Mouse (Mus musculus) heart, adult 18-20 months (tissue): ENCODE results near the gene Aqp12. TPM values are rescaled to one million over a fixed set of nuclear protein-coding genes. Genes with fewer than 3 reads are reported as not detected.

Experiments used
- DNase-seq, 2 experiments: peaks; one replicate each; pipeline ENCODE4 v3.0.0; 2021 to 2022; ENCODE audit warnings: mixed read lengths in 1 of 2
- total RNA-seq, 2 experiments: library from RNA; stranded (reverse); gene quantifications; 2 replicates each; pipeline ENCODE4 v1.2.3; 2021

Aqp12 gene
- total RNA-seq, 2 experiments from 2014 or later: not detected

DNA sequence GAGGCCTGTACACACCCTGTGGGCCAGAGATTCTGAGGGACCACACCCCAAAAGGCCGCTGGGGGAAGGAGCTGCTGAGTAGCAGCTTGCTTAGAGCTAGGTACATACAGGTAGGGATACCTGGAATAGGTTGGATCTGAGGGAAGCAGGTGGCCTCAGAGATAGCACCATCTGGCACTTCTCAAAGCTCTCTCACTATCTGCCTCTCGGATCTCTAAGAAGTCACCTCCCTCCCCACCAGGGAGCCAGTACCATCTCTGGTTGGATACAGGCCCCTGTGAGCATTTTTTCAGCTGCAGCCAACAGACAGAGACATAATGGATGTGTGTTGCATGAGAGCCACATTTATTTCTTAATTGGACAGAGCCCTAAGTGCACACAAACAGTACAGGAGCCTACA lies 9.0 kb downstream of the Aqp12 start:
- DNase-seq: no peak

DNA sequence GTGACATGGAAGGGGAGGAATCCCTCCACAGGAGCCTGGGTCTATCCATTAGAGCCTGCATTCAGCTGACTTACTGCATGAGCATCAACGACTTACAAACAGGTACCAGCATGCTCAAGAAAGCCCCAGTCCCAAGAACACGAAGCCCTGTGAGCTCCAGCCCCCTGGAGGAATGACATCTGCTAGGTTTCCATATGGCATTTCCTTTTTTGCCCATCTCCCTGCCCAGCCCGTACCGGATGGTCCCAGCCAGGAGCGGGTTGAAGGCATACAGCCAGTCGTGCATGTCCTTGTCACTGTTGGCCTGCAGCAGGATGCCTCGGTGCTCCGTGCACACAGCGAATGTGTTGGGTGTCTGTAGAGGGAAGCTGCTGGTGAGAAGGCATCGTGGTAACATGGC lies 12.6 kb downstream of the Aqp12 start:
- no peak for DNase-seq

DNA sequence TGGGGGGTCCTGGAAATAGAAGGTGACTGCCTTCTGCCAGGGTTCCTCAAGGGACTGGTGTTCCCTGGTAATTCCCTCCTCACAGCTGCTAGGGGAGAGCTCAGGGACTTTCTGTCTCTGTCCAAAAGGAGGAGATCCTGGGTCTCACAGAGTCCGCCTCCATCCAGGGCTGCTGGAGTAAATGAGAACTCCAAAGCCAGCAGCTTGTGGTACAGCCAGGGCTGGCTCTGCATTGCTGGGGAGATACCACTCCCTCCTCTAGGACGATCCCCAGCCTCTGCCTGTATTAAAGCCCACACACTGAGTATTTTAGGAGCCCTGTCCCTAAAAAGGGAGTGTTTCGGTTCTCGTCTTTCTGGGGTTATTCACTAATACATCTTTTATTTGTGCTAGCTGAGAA lies 14.5 kb downstream of the Aqp12 start:
- DNase-seq: no peak

DNA sequence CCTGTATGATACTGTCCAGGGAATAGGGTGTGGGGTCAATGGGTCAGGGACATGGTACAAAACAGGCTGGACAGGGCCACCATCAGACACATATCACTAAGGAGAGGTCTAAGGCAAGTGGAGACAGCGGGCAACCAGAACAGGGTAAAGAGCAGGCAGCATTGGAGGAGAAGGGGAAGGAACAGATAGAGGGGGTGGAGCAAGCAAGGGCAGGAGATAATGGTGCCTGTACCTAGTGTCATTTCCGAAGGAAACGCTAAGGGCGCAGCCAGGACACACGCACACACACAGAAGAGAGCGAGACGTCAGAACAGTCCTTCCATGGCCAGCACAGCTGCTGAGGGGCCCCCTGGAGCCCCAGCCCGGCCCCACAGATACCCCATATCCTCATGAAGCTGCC lies 20.5 kb downstream of the Aqp12 start:
- DNase-seq: no peak

DNA sequence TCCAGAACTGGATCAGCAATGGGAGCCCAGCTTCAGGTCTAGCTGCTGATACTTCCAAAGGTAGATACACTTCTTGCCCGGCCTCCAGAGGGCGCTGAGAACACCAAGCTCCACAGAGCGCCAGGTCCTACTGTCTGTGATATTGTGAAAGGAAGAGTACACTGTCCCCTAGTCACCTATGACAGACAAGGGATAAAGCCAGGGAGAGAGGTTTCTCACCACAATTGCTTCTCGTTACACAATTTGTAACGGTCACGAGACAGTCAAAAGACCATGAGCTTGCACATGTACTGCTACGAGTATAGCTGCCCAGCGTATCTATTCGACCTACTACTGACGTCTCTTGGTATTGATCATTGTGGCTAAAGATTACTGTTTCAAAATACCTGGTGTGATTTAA lies 23.3 kb downstream of the Aqp12 start:
- DNase-seq: no peak

DNA sequence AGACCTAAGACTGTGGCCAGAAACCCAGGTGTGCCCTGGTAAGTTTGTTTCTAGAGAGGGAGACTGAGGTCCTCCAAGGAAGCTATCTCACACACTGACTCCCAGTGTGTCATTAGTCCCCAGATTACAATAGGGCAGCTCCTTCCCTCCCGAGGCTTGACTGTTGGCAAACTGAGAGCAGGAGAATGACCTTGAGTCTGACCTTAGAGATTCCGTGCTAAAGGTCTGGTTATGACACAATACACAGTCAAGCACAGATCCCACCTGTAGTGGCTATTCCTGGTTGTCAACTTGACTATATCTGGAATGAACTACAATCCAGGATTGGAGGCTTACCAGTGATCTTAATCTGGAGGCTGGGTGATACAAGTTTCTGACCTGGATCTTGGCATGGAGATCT lies 23.9 kb downstream of the Aqp12 start:
- no peak for DNase-seq

DNA sequence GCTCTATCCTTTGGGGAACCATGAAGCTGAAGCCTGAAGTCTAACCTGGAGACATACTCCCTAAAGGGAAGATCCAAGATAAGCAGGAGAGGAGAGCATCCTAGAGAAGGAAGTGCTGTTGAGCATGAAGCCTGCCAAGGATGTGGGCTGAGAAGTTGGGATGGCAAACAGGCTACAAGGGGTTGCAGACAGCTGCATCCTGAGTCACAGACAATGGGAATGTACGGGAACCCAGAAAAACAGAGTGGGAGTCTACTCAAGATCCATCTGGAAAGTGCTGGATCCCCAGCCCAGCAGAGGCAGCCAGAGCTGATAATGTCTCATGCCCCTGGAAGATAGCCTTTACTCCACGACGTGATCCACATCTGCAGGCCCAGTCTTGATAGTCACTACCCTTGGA lies 25.1 kb downstream of the Aqp12 start:
- no peak for DNase-seq

DNA sequence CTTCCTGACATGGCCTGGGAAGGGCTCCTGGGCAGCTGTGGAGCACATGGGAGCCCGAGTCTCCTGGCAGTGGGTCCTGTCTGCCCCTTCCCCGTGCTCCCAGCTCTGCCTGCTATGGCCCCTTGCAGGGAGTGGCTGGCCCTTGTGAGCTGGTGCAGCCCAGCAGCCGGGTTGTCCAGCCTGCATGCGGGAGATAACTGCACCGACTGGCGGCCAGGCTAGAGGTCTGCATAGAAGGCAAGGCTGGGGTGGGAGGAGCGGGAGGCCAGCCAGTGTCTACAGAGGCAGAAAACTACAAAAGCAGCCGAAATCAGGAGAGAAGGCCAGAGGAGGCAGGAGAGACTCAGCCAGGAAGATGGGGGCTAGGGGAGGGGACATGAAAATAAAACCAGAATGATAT lies 27.9 kb downstream of the Aqp12 start:
- no peak for DNase-seq

DNA sequence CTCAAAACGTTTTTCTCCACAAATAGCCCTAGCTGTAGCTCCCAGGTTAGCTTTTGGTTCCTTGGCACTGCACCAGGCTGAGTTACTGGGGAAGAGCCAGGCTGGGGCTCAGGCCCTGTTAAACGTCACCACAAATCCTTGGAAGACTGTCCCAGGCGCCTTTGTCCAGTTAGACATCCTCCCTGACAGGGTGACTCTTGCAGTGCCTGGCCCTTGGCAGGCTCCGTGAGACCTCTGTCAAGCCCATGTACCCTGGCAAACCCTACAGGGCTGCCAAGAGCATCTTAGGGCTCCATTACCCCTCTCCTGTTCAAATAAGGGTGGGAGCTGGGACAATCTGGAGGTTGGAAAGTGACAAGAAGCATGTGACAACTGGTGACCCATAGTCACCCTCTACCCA lies 29.8 kb downstream of the Aqp12 start:
- no peak for DNase-seq

DNA sequence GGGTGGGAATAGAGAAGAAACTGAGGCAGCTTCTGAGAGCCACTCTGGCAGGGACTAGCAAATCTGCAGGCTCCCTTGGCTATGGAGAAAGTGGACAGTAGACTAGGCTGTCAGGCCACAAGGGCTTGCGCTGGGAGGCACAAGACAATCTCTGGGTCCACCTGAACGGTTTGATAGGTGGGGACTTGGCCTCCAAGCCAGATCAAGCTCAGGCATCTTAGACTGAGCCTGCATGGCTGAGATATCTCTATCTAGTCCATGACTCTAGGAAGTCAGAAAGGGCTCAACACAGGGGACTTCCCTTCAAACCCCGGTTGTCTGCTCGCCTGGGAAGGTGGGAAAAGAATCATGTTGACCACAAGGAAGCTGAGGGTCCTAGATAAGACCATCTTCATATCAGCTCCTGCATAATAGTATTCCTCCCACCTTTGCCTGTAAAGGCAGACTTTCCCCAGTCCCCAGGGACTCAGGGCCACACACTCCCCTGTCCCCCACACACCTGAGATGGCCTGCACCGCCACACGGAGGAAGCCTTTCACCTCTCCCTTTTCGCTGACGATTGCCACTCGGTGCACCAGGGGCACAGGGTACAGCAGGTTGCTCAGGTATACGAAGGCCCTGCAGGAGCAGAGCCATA lies 40.1 kb downstream of the Aqp12 start:
- DNase-seq: no peak

DNA sequence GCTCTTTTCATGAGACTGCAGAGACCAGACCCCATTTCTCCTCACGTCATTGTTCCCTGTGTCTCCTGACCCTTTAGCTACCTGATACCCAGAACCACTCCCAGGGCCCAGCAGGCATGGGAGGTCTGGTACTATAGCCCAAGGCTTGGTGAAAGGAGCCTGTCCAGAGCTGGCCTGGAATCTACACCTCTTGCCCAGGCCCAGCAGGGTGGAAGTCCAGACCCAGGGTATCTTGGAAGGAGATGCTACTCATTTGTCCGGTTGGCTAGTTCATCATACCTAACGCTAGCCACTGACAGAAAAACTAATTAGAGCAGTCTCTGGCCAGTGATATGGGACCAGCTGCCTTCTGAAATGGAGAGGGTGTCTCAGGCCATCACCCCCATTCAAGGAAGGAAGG lies 43.9 kb downstream of the Aqp12 start:
- DNase-seq: no peak

DNA sequence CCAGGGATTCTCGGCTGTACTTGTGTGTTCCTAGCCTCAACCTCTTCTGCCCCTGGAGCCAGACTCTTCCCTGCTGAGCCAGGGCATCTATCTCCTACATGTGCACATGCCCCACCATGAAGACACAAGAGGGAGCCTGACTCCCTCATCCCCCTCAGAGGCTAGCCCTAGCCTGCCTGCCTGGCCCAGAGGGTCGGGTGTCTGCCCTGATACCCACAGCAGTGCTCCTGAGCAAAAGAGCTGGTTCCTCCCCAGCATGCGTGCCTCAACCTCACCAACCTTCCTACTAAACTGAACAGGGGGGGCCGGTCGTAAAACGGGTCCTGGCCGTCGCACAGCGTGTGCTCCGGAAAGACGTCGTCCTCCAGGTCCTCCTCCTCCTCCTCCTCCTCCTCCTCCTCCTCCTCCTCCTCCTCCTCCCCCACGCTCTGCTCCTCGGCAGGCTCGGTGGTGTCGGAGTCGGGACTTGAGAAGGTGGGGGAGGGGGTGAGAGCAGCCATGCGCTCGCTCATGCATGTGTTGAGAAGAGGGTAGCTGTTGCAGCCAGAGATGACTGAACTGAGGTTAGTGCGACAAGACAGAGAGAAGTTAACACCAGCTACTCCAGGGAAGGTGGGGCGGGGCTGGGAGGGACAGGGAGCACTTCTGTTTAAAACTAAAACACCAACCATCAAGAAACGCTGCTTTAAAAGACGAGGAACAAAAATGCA lies 45.1 kb downstream of the Aqp12 start:
- DNase-seq: no peak

Other genes starting within 250 kb of the Aqp12 start
- gene Gpc1, start 174.7 kb upstream of the Aqp12 start, total RNA-seq: 100 to 1,000 TPM; 467 to 480 TPM
- gene Ankmy1, start 103.4 kb upstream of the Aqp12 start, total RNA-seq: not detected
- 10 to 100 TPM; 16.9 to 18.5 TPM for gene Dusp28, start 99.4 kb upstream of the Aqp12 start, total RNA-seq
- 10 to 100 TPM; 69.4 to 69.9 TPM for gene Rnpepl1, start 95.6 kb upstream of the Aqp12 start, total RNA-seq
- gene Capn10, start 72.0 kb upstream of the Aqp12 start, total RNA-seq: 1 to 10 TPM; 5.6 to 7.2 TPM
- under 1 TPM; 0.59 to 0.62 TPM for gene Gpr35, start 55.5 kb upstream of the Aqp12 start, total RNA-seq
- gene Kif1a, start 95.6 kb downstream of the Aqp12 start, total RNA-seq: 1 to 10 TPM; 1.2 to 1.8 TPM
- not detected for gene Agxt, start 128.9 kb downstream of the Aqp12 start, total RNA-seq
- under 1 TPM in 1 of 2 experiments, not detected in 1; 0.28 TPM for gene 2310007B03Rik, start 154.6 kb downstream of the Aqp12 start, total RNA-seq
- under 1 TPM; 0.05 to 0.12 TPM for gene Crocc2, start 162.4 kb downstream of the Aqp12 start, total RNA-seq
- 1 to 10 TPM; 4.2 to 7.5 TPM for gene Sned1, start 229.5 kb downstream of the Aqp12 start, total RNA-seq